Mouse (Mus musculus): ENCODE data around the gene Rad51c. TPM values are rescaled to one million over a fixed set of nuclear protein-coding genes. Genes with fewer than 3 reads are reported as not detected.

The Rad51c gene
- polyA plus RNA-seq, 1 experiment, result 31.0 TPM

DNA sequence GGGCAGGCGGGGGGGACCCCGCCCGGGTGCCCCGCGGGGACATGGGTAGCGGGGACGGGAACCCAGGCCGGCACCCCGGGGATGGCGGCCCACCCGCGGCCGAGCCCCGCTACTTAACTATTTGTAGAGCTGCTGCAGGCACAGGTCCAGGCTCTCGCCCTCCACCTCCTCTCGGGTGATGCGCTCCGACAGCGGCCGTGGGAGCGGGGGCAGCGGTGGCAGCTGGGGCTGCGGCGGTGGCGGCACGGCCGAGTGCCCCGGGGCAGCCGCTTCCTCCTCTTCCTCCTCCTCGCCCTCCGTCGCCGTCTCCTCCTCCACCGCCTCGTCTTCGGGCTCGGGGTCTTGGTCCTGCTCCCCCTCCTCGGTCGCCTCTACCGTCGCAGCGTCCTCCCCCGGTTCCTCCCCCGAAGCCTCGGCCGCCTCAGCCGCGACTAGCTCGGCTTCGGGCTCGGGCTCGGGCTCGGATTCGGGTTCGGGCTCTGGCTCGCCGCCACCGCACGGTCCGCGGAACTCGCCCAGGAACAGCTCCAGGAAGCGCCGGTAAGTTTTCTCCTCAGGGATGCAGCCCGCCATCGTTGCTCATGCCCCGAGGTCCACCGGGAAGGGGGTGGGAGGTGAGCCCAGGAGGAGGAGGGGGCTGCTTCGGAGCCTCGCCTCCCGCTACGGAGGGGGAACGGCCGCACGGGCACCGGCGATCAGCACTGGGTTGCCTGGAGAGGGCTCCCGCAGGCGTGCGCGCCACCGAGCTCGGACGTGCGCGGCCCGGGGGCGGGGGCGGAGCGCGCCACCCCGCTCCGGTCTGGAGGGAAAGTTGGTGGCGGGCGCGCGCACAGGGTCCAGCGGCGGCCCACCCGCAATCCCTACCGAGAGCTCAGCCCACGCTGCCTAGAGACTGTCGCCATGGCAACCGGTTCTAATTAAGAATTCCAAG is 46.2 kb downstream of the Rad51c start, which contains the start of gene Ppm1e:
Gene Ppm1e (minus strand): TSS at position 693 of the 931 bp plus-strand sequence.
- no peak for TF ChIP-seq EP300 (IDR thresholded peaks at IDR 0.05; ENCODE audit: insufficient read depth, low read depth, low read length)
- no peak for TF ChIP-seq POLR2A (IDR thresholded peaks at IDR 0.05; ENCODE audit: insufficient read depth, low read length)
- no peak for TF ChIP-seq CTCF (IDR thresholded peaks at IDR 0.05; ENCODE audit: low read depth, low read length)
- H3K27me3 ChIP-seq (ENCODE audit: control insufficient read depth, insufficient read depth, low read length, poor library complexity, severe bottlenecking), result peaks cover 13% of the 10 kb centered on the region
- H3K9me3 ChIP-seq (replicated peaks; ENCODE audit: control insufficient read depth, insufficient read depth, low read length, poor library complexity, severe bottlenecking), result no peaks in the 10 kb centered on the region; the same call in 1 of the 2 replicates
- peak within 1 kb of the TSS; percentile 83 for H3K4me3 ChIP-seq (ENCODE audit: low read depth, low read length)
- no peaks in the 10 kb centered on the region for H3K36me3 ChIP-seq (ENCODE audit: control insufficient read depth, insufficient read depth, low read length, poor library complexity, severe bottlenecking)
- peak within 1 kb of the TSS; percentile 83 for H3K9ac ChIP-seq (ENCODE audit: low read depth, poor library complexity, severe bottlenecking)
- H3K27ac ChIP-seq (ENCODE audit: insufficient read depth, low read length), result no peak within 1 kb of the TSS
- H3K4me1 ChIP-seq (ENCODE audit: control insufficient read depth, insufficient read depth, low read length), result no peaks in the 10 kb centered on the region

DNA sequence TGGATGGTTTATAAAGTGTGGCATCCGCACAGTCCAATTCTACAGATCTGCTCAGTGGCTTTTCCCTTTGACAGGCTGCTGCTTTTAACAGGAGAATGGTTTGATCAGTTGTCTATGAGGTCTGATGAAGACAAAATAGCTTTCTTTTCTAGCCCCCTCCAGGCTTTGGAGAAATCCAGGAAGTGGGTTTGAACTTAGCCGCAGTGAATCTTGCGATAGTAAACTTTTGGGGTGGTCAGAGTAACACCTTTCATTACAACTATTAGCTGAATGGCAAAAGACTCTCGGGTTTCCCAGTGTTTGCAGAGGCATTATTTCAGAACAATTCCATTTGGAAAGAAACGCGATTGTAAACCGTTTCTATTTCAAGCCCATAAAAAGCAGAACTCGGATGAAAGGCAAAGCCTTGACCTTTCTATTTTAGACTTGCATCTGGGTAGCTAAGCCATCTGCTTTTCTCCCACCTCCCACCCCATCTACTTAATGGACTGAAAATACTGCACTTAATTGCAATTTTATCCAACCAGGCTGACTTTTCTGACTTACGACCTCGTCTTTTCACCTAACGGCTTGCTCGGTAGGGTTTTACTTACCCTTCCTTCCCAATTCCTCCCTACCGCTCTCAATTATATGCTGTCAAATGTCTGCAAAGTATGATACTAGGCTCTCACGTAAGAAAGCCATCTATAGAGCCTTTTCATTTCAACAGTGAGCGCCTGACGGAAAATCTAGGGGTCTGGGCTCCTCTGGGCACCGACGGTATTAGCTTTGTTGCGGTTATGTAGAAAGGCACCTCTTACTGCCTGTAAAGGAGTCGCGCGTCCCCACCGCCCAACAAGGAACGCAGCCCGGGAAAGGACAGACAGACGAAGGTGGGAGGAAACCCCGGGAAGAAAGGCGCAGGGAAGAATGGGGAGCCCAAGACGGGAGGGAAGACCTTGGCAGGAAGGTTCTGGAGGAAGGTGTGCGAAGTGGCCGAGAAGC is 47.1 kb downstream of the Rad51c start:
- H3K27me3 ChIP-seq (ENCODE audit: control insufficient read depth, insufficient read depth, low read length, poor library complexity, severe bottlenecking), result peaks cover 13% of the 10 kb centered on the region

DNA sequence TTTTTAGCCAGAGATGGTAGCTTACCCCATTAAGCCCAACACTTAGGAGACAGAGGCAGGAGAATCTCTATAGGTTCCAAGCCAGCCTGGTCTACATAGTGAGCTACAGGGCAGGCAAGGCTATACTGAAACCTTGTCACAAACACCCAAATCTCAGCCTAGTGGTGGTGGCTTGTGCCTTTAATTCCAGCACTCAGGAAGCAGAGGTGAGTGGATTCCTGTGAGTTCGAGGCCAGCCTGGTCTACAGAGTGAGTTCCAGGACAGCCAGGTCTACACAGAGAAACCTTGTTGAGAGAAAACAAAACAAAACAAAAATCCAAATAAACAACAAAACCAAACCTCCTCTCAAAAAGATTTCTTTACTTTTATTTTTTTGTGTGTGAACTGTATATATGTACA is 49.9 kb downstream of the Rad51c start:
- H3K4me3 ChIP-seq (ENCODE audit: low read depth, low read length), result no peak overlapping the region
- no peak overlapping the region for H3K9ac ChIP-seq (ENCODE audit: low read depth, poor library complexity, severe bottlenecking)
- H3K27me3 ChIP-seq (ENCODE audit: control insufficient read depth, insufficient read depth, low read length, poor library complexity, severe bottlenecking), result peaks cover 13% of the 10 kb centered on the region
- no peaks in the 10 kb centered on the region for H3K9me3 ChIP-seq (replicated peaks; ENCODE audit: control insufficient read depth, insufficient read depth, low read length, poor library complexity, severe bottlenecking)
- H3K36me3 ChIP-seq (ENCODE audit: control insufficient read depth, insufficient read depth, low read length, poor library complexity, severe bottlenecking), result no peaks in the 10 kb centered on the region
- TF ChIP-seq CTCF (IDR thresholded peaks at IDR 0.05; ENCODE audit: low read depth, low read length), result no peak
- TF ChIP-seq POLR2A (IDR thresholded peaks at IDR 0.05; ENCODE audit: insufficient read depth, low read length), result no peak
- no peak for TF ChIP-seq EP300 (IDR thresholded peaks at IDR 0.05; ENCODE audit: insufficient read depth, low read depth, low read length)
- no peaks in the 10 kb centered on the region for H3K4me1 ChIP-seq (ENCODE audit: control insufficient read depth, insufficient read depth, low read length)
- no peak overlapping the region for H3K27ac ChIP-seq (ENCODE audit: insufficient read depth, low read length)

More for the DNA sequence above, 47.1 kb downstream of the Rad51c start:
- Histone ChIP-seq H3K4me3 (ENCODE audit: low read depth, low read length) (peak overlapping the region; percentile 83), H3K9ac (ENCODE audit: low read depth, poor library complexity, severe bottlenecking) (peak overlapping the region; percentile 83), H3K4me1 (ENCODE audit: control insufficient read depth, insufficient read depth, low read length) (no peaks in the 10 kb centered on the region), H3K27ac (ENCODE audit: insufficient read depth, low read length) (no peak overlapping the region), H3K36me3 (ENCODE audit: control insufficient read depth, insufficient read depth, low read length, poor library complexity, severe bottlenecking) (no peaks in the 10 kb centered on the region), H3K9me3 (replicated peaks; ENCODE audit: control insufficient read depth, insufficient read depth, low read length, poor library complexity, severe bottlenecking) (no peaks in the 10 kb centered on the region)
- TF ChIP-seq CTCF (IDR thresholded peaks at IDR 0.05; ENCODE audit: low read depth, low read length), result no peak
- no peak for TF ChIP-seq POLR2A (IDR thresholded peaks at IDR 0.05; ENCODE audit: insufficient read depth, low read length)
- no peak for TF ChIP-seq EP300 (IDR thresholded peaks at IDR 0.05; ENCODE audit: insufficient read depth, low read depth, low read length)

DNA sequence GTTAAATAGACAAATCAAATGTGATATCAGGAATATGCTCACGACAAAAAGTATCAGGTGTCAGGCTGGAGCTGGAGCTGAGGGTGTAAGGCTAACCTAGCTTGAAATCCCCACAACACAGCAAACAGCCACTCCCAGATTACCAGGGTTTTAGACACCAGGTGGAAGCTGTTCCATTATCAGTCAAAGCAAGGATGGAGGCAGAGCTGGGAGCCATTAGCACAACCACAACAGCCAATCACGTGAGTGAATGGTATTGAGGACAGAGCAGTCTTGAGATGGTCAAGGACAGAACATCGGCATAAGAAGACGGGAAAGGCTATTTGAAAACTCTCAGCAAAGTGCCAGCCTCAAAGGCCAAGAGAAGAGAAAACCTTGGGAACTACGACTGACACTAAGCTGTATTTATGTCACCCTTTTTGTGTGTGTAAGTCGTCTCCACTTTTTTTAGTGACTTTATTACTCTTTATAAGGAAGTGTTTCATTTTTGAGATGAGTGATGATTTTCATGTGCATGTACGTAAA is 51.0 kb downstream of the Rad51c start:
- H3K9me3 ChIP-seq (replicated peaks; ENCODE audit: control insufficient read depth, insufficient read depth, low read length, poor library complexity, severe bottlenecking), result no peaks in the 10 kb centered on the region
- peaks cover 13% of the 10 kb centered on the region for H3K27me3 ChIP-seq (ENCODE audit: control insufficient read depth, insufficient read depth, low read length, poor library complexity, severe bottlenecking)
- H3K27ac ChIP-seq (ENCODE audit: insufficient read depth, low read length), result no peak overlapping the region
- no peak for TF ChIP-seq POLR2A (IDR thresholded peaks at IDR 0.05; ENCODE audit: insufficient read depth, low read length)
- TF ChIP-seq EP300 (IDR thresholded peaks at IDR 0.05; ENCODE audit: insufficient read depth, low read depth, low read length), result no peak
- TF ChIP-seq CTCF (IDR thresholded peaks at IDR 0.05; ENCODE audit: low read depth, low read length), result no peak
- no peaks in the 10 kb centered on the region for H3K4me1 ChIP-seq (ENCODE audit: control insufficient read depth, insufficient read depth, low read length)
- H3K9ac ChIP-seq (ENCODE audit: low read depth, poor library complexity, severe bottlenecking), result no peak overlapping the region
- H3K4me3 ChIP-seq (ENCODE audit: low read depth, low read length), result no peak overlapping the region
- H3K36me3 ChIP-seq (ENCODE audit: control insufficient read depth, insufficient read depth, low read length, poor library complexity, severe bottlenecking), result no peaks in the 10 kb centered on the region

Other genes starting within 250 kb of the Rad51c start
- 1.2 and 1.4 TPM in 2 replicates for gene Ppm1e, start 45.9 kb downstream of the Rad51c start, polyA plus RNA-seq (2011; ENCODE audit: insufficient read depth, insufficient read length, low read depth, missing spikeins)
- gene Tex14, start 111 bp upstream of the Rad51c start, polyA plus RNA-seq (2011; ENCODE audit: insufficient read depth, insufficient read length, low read depth, missing spikeins), result 15.9 and 17.9 TPM in 2 replicates
- gene Gm11492, start 161.7 kb upstream of the Rad51c start, polyA plus RNA-seq (2011; ENCODE audit: insufficient read depth, insufficient read length, low read depth, missing spikeins), result 0.46 TPM in 1 of 2 replicates, not detected in the other
- gene Sept4, start 163.9 kb upstream of the Rad51c start, polyA plus RNA-seq (2011; ENCODE audit: insufficient read depth, insufficient read length, low read depth, missing spikeins), result 68.5 and 78.6 TPM in 2 replicates
- gene Mtmr4, start 187.2 kb upstream of the Rad51c start, polyA plus RNA-seq (2011; ENCODE audit: insufficient read depth, insufficient read length, low read depth, missing spikeins), result 47.7 and 50.4 TPM in 2 replicates
- 1.5 and 1.6 TPM in 2 replicates for gene Hsf5, start 212.2 kb upstream of the Rad51c start, polyA plus RNA-seq (2011; ENCODE audit: insufficient read depth, insufficient read length, low read depth, missing spikeins)